Mouse (Mus musculus) mouse trophoblast stem cell (cell line): Measurements from ENCODE around the gene Sfxn4.

Experiments used
- in situ Hi-C, 2 experiments: fragments of 300-500 bp; cut with MseI, MboI; formaldehyde crosslinking; loops; 2 replicates in 1 of 2; 3 replicates in 1 of 2; pipeline ENCODE4 v1.15.1; 2025

The Sfxn4 gene

GRCm38 (mm10) chr19:60843324-60843723 lies 18.0 kb downstream of the Sfxn4 start:
- in situ Hi-C loops, result no loop called here

GRCm38 (mm10) chr19:60837747-60838146 lies 23.5 kb downstream of the Sfxn4 start:
- in situ Hi-C loops, result no loop called here

GRCm38 (mm10) chr19:60818677-60819076 lies 42.6 kb downstream of the Sfxn4 start:
- in situ Hi-C loops, result no loop called here

- in situ Hi-C loops, result no loop called here
These were observed 48.1 kb downstream of the Sfxn4 start for GRCm38 (mm10) chr19:60813133-60813532.

GRCm38 (mm10) chr19:60812036-60812389 lies 49.3 kb downstream of the Sfxn4 start:
- in situ Hi-C loops, result no loop called here

- in situ Hi-C loops, result no loop called here
These were observed 49.9 kb downstream of the Sfxn4 start, which contains the start of gene Fam45a for GRCm38 (mm10) chr19:60811098-60812035. Fam45a (plus strand) TSS chr19:60811585.

- in situ Hi-C loops, result no loop called here
These were observed 51.4 kb downstream of the Sfxn4 start for GRCm38 (mm10) chr19:60809927-60810326.

GRCm38 (mm10) chr19:60804903-60805302 lies 56.4 kb downstream of the Sfxn4 start:
- in situ Hi-C loops, result no loop called here

- in situ Hi-C loops, result no loop called here
These were observed 61.3 kb downstream of the Sfxn4 start for GRCm38 (mm10) chr19:60799867-60800569.

GRCm38 (mm10) chr19:60797415-60797814 lies 63.9 kb downstream of the Sfxn4 start:
- in situ Hi-C loops, result no loop called here

GRCm38 (mm10) chr19:60795244-60795643 lies 66.0 kb downstream of the Sfxn4 start:
- in situ Hi-C loops, result no loop called here

GRCm38 (mm10) chr19:60793170-60793707 lies 68.0 kb downstream of the Sfxn4 start:
- in situ Hi-C loops, result no loop called here

- in situ Hi-C loops, result no loop called here
These were observed 70.1 kb downstream of the Sfxn4 start for GRCm38 (mm10) chr19:60791164-60791563.

- in situ Hi-C loops, result no loop called here
These were observed 70.6 kb downstream of the Sfxn4 start, which contains the start of gene Eif3a for GRCm38 (mm10) chr19:60790551-60791161. Eif3a (minus strand) TSS chr19:60790658.

GRCm38 (mm10) chr19:60789919-60790506 lies 71.3 kb downstream of the Sfxn4 start:
- in situ Hi-C loops, result no loop called here

- in situ Hi-C loops, result no loop called here
These were observed 71.8 kb downstream of the Sfxn4 start for GRCm38 (mm10) chr19:60789452-60789851.

- in situ Hi-C loops, result no loop called here
These were observed 72.9 kb downstream of the Sfxn4 start for GRCm38 (mm10) chr19:60788214-60788960.

- in situ Hi-C loops, result no loop called here
These were observed 73.7 kb downstream of the Sfxn4 start for GRCm38 (mm10) chr19:60787465-60788150.
